Mouse (Mus musculus): ENCODE data around the gene Nell2. TPM values are rescaled to one million over a fixed set of nuclear protein-coding genes. Genes with fewer than 3 reads are reported as not detected.
A peak's percentile ranks its signal among the peaks of the same experiment; 100 is the strongest.

Gene Nell2
- polyA plus RNA-seq, 1 experiment from 2014 or later, result 95.2 TPM

GRCm38 (mm10) chr15:95473976-95474375, 54.4 kb downstream of the Nell2 start:
- H3K27me3 ChIP-seq, result no peaks in the 10 kb centered on the region
- no peak overlapping the region for H3K27ac ChIP-seq (replicated peaks)
- WGBS, result 89% methylated on average over 6 of the region's 6 CpGs
- no peaks in the 10 kb centered on the region for H3K4me1 ChIP-seq
- no peaks in the 10 kb centered on the region for H3K9me3 ChIP-seq
- no peak for ATAC-seq (ENCODE audit: low FRiP score, low read depth)
- no peak overlapping the region for H3K4me2 ChIP-seq (replicated peaks)
- peaks cover 9% of the 10 kb centered on the region for H3K36me3 ChIP-seq
- H3K9ac ChIP-seq (replicated peaks), result no peak overlapping the region
- H3K4me3 ChIP-seq, result no peak overlapping the region

- no peaks in the 10 kb centered on the region for H3K27me3 ChIP-seq
- no peak for ATAC-seq (ENCODE audit: low FRiP score, low read depth)
- no peak overlapping the region for H3K4me3 ChIP-seq
- WGBS, result 69% methylated on average over 6 of the region's 6 CpGs
- H3K36me3 ChIP-seq, result peaks cover 9% of the 10 kb centered on the region
- no peak overlapping the region for H3K4me2 ChIP-seq (replicated peaks)
- no peaks in the 10 kb centered on the region for H3K4me1 ChIP-seq
- no peaks in the 10 kb centered on the region for H3K9me3 ChIP-seq
- H3K9ac ChIP-seq (replicated peaks), result no peak overlapping the region
- no peak overlapping the region for H3K27ac ChIP-seq (replicated peaks)
These were observed 61.2 kb downstream of the Nell2 start for GRCm38 (mm10) chr15:95467195-95467594.

- Histone ChIP-seq H3K9me3 (no peaks in the 10 kb centered on the region), H3K4me2 (replicated peaks) (no peak overlapping the region), H3K9ac (replicated peaks) (no peak overlapping the region), H3K27me3 (no peaks in the 10 kb centered on the region), H3K36me3 (no peaks in the 10 kb centered on the region), H3K4me1 (no peaks in the 10 kb centered on the region), H3K27ac (replicated peaks) (no peak overlapping the region), H3K4me3 (no peak overlapping the region)
- 83% methylated on average over 4 of the region's 4 CpGs for WGBS
- ATAC-seq (ENCODE audit: low FRiP score, low read depth), result no peak
These were observed 68.3 kb downstream of the Nell2 start for GRCm38 (mm10) chr15:95460041-95460566.

DNA sequence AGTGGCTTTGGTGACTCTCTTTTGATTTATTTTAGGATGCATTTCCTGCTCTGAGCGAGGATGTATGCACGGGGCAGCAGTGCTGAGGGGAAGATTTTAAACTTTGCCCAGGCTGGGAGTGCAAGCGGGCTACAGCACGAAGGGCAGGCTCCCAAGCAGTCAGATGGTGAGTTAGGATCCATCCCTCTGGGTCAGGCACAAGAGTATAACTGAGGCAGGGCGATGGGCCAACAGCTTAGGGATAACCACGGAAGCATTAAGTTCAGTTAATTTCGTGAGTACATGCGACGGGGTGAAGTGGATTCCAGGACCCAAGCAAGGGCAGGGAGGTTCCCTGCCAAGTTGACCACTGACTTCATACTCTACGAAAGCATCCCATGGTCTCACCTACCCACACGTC, 83.8 kb downstream of the Nell2 start:
- H3K27me3 ChIP-seq, result no peaks in the 10 kb centered on the region
- no peaks in the 10 kb centered on the region for H3K4me1 ChIP-seq
- H3K4me2 ChIP-seq (replicated peaks), result no peak overlapping the region
- no peak overlapping the region for H3K9ac ChIP-seq (replicated peaks)
- no peak overlapping the region for H3K27ac ChIP-seq (replicated peaks)
- no peaks in the 10 kb centered on the region for H3K36me3 ChIP-seq
- WGBS, result 87% methylated on average over 11 of the region's 11 CpGs
- ATAC-seq (ENCODE audit: low FRiP score, low read depth), result no peak
- no peak overlapping the region for H3K4me3 ChIP-seq
- no peaks in the 10 kb centered on the region for H3K9me3 ChIP-seq

GRCm38 (mm10) chr15:95437740-95438139, 90.6 kb downstream of the Nell2 start:
- Histone ChIP-seq H3K9ac (replicated peaks) (no peak overlapping the region), H3K4me2 (replicated peaks) (no peak overlapping the region), H3K27me3 (no peaks in the 10 kb centered on the region), H3K36me3 (no peaks in the 10 kb centered on the region), H3K27ac (replicated peaks) (no peak overlapping the region), H3K4me1 (peaks cover 1% of the 10 kb centered on the region; the same call in 1 of the 2 replicates), H3K9me3 (no peaks in the 10 kb centered on the region), H3K4me3 (no peak overlapping the region)
- no peak for ATAC-seq (ENCODE audit: low FRiP score, low read depth)
- WGBS, result 89% methylated on average over 4 of the region's 4 CpGs

- ATAC-seq (ENCODE audit: low FRiP score, low read depth), result no peak
- H3K9ac ChIP-seq (replicated peaks), result no peak overlapping the region
- H3K27ac ChIP-seq (replicated peaks), result no peak overlapping the region
- no peaks in the 10 kb centered on the region for H3K9me3 ChIP-seq
- H3K4me3 ChIP-seq, result no peak overlapping the region
- no peaks in the 10 kb centered on the region for H3K27me3 ChIP-seq
- no peak overlapping the region for H3K4me2 ChIP-seq (replicated peaks)
- H3K36me3 ChIP-seq, result no peaks in the 10 kb centered on the region
- 100% methylated on average over 1 of the region's 1 CpGs for WGBS
- peaks cover 11% of the 10 kb centered on the region; the same call in 1 of the 2 replicates for H3K4me1 ChIP-seq
These were observed 92.1 kb downstream of the Nell2 start for GRCm38 (mm10) chr15:95436261-95436660.

DNA sequence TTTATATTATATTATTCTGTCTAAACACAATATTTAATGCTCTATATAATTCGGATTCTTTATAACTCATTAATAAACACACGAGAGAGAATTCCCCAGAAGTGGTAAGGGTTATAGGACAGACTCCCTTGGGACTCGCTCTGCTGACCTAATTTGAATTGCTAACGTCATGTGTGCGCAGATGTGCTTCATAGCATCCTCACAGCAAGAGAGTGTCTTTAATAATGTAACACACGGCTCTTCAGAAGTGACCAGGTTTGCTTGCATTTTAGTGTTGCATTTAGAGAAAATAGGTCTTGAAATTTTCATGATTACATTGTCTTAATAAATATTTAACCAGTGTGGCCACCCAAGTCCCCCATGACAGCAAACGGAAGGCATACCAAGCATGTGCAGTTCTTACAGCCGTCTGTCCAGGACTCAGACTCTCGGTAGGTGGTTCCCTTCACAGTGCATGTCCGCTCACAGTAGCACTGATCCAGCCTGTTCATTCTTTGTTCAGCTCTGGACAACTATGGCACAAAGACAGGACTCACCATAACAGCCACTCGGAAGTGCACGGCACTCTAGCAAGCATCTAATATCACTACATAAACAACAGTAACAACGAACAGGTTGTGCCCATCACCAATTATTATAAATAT, 97.1 kb downstream of the Nell2 start:
- ATAC-seq (ENCODE audit: low FRiP score, low read depth), result peak; percentile 75
- Histone ChIP-seq H3K4me1 (peaks cover 23% of the 10 kb centered on the region), H3K4me3 (no peak overlapping the region), H3K36me3 (no peaks in the 10 kb centered on the region), H3K9me3 (no peaks in the 10 kb centered on the region), H3K27me3 (no peaks in the 10 kb centered on the region), H3K9ac (replicated peaks) (no peak overlapping the region), H3K27ac (replicated peaks) (peak overlapping the region; percentile 76), H3K4me2 (replicated peaks) (no peak overlapping the region)
- 53% methylated on average over 13 of the region's 13 CpGs for WGBS

DNA sequence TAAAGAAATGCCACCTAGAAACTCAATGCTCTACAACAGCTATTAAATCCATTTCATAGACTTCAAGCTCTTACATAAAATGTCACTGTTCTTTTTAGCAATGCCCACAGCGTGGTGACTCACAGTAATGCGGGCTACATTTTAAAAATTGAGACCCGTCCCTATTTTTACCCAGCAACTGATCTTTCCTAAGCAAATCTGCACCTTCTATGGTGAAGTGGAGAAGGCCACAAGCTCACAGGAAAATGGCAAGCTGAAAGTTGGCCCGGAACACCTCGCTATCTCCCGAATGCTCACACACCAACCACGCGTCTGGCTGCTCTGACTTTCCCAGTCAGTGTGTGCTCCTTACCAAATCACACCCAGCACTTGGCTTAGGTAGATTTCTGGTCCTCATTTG, 98.4 kb downstream of the Nell2 start:
- H3K9ac ChIP-seq (replicated peaks), result no peak overlapping the region
- peaks cover 23% of the 10 kb centered on the region for H3K4me1 ChIP-seq
- 94% methylated on average over 8 of the region's 8 CpGs for WGBS
- no peak overlapping the region for H3K27ac ChIP-seq (replicated peaks)
- H3K27me3 ChIP-seq, result no peaks in the 10 kb centered on the region
- no peaks in the 10 kb centered on the region for H3K36me3 ChIP-seq
- no peak overlapping the region for H3K4me2 ChIP-seq (replicated peaks)
- ATAC-seq (ENCODE audit: low FRiP score, low read depth), result no peak
- H3K9me3 ChIP-seq, result no peaks in the 10 kb centered on the region
- no peak overlapping the region for H3K4me3 ChIP-seq

DNA sequence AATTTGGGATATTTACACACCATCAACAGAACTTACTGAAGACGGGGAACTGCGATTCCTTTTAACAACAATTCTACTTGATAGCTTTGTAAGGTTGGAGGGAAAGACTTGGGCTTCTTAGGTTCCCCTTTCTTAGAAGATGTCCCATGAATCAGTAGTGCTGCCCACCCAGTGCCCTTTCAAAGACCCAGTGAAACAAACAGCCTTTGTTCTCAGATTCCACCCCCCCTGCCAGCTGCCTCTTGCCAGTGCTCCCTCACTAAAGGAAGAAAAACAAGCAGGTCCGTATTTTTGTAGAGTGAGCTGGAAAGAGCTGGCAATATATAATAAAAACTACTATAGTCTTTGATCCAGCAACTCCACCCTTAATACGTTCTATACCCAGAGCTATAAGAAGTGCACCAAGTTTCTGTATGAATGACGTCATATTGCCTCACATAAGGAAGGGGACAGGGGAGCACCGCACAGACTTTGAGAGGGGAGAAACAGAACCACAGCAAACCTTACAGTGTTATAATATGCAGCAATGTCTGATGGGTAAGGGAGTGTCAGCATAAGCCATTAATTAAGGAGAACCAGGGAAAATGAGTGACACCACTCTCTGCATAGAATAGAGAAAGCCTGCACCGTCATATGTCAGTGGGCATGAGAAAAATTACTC, 100.2 kb downstream of the Nell2 start:
- H3K27ac ChIP-seq (replicated peaks), result peak overlapping the region; percentile 52
- no peak for ATAC-seq (ENCODE audit: low FRiP score, low read depth)
- no peak overlapping the region for H3K4me3 ChIP-seq
- H3K4me1 ChIP-seq, result peaks cover 34% of the 10 kb centered on the region
- no peaks in the 10 kb centered on the region for H3K27me3 ChIP-seq
- no peaks in the 10 kb centered on the region for H3K36me3 ChIP-seq
- no peak overlapping the region for H3K9ac ChIP-seq (replicated peaks)
- H3K9me3 ChIP-seq, result no peaks in the 10 kb centered on the region
- no peak overlapping the region for H3K4me2 ChIP-seq (replicated peaks)
- WGBS, result 49% methylated on average over 7 of the region's 7 CpGs

DNA sequence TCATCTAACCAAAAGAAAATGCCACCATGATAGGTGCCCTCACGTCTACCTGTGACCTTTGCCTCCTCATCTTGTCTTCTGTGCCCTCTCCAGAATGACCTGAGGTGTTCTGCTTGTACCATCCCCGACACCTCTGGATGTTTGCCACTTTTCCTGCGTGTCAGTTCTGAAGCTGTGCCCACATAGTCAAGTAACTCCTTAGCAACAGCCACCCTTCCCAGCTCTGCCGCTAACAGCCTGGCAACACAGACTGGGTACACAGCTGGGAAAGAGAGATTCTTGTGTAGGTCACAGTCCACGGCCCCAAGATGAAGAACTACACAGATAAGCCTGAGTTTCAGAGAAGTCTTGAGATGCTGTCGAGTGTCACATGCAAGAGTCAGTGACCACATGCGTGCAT, 103.3 kb downstream of the Nell2 start:
- 89% methylated on average over 7 of the region's 7 CpGs for WGBS
- H3K36me3 ChIP-seq, result no peaks in the 10 kb centered on the region
- no peak overlapping the region for H3K27ac ChIP-seq (replicated peaks)
- H3K9ac ChIP-seq (replicated peaks), result no peak overlapping the region
- H3K27me3 ChIP-seq, result no peaks in the 10 kb centered on the region
- ATAC-seq (ENCODE audit: low FRiP score, low read depth), result no peak
- H3K4me1 ChIP-seq, result peaks cover 31% of the 10 kb centered on the region
- H3K4me2 ChIP-seq (replicated peaks), result no peak overlapping the region
- H3K9me3 ChIP-seq, result no peaks in the 10 kb centered on the region
- H3K4me3 ChIP-seq, result no peak overlapping the region

DNA sequence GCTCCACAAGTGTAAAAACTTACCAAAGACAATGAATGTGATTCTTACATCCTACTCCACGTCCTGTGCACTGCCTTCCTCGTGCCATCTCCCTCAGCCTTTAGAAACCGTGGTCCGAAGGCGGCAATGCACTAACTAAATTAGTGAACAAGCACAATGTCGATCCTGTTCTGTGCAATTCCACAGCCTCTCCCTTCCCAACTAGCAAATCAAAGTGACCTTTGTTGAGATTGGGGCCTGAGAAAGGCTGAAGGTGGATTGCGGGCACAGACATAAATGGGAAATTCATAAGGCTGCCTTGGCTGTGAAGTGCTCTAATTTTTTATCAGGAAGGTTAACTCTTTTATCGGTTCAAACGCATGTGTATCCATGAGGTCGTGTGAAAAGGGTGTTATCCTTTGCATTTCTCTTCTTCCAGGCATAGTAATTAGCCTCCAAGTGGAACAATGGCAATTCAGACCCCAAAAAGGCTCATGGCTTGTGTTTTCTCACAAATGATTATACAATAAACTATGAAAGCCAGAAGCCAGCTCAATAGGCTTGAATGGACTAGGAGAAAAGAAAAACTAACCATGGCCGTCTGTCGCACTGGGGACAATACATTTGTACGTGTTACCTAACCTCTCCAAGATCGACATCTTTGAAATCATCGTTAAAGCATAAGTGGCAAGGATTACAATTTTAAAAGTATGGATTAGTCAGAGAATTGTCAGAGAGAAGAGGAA, 106.0 kb downstream of the Nell2 start:
- Histone ChIP-seq H3K9ac (replicated peaks) (no peak overlapping the region), H3K4me3 (no peak overlapping the region), H3K27me3 (no peaks in the 10 kb centered on the region), H3K27ac (replicated peaks) (peak overlapping the region; percentile 49; the same call in 1 of the 2 replicates), H3K4me1 (peaks cover 24% of the 10 kb centered on the region; the same call in 1 of the 2 replicates), H3K9me3 (no peaks in the 10 kb centered on the region), H3K36me3 (peaks cover 6% of the 10 kb centered on the region; the same call in 1 of the 2 replicates), H3K4me2 (replicated peaks) (no peak overlapping the region)
- ATAC-seq (ENCODE audit: low FRiP score, low read depth), result peak; percentile 30; the same call in 1 of the 2 replicates
- WGBS, result 44% methylated on average over 15 of the region's 15 CpGs

GRCm38 (mm10) chr15:95418641-95419040, 109.7 kb downstream of the Nell2 start:
- H3K36me3 ChIP-seq, result peaks cover 11% of the 10 kb centered on the region; the same call in 1 of the 2 replicates
- no peak overlapping the region for H3K4me2 ChIP-seq (replicated peaks)
- no peak overlapping the region for H3K4me3 ChIP-seq
- no peak overlapping the region for H3K9ac ChIP-seq (replicated peaks)
- ATAC-seq (ENCODE audit: low FRiP score, low read depth), result no peak
- no peaks in the 10 kb centered on the region for H3K9me3 ChIP-seq
- H3K4me1 ChIP-seq, result peaks cover 18% of the 10 kb centered on the region; the same call in 1 of the 2 replicates
- 59% methylated on average over 4 of the region's 4 CpGs for WGBS
- peak overlapping the region; percentile 30; the same call in 1 of the 2 replicates for H3K27ac ChIP-seq (replicated peaks)
- H3K27me3 ChIP-seq, result no peaks in the 10 kb centered on the region

All from midbrain, embryonic 12.5 days (tissue).